Mouse (Mus musculus): ENCODE measurements around the gene Rest.

The Rest gene

GRCm38 (mm10) chr5:77309051-77309906, 44.0 kb downstream of the Rest start:
- peak in 1 of 2 experiments; percentile 39 for DNase-seq (ENCODE audit: low spot score in 2 of 2)

- peak; percentile 98 to 99 for DNase-seq (ENCODE audit: low spot score in 2 of 2)
These were observed 44.9 kb downstream of the Rest start, which contains the start of the genes Noa1 and Polr2b for GRCm38 (mm10) chr5:77309924-77310772. Gene Noa1 (minus strand): TSS chr5:77310084. Gene Polr2b (plus strand): TSS chr5:77310147.

DNA sequence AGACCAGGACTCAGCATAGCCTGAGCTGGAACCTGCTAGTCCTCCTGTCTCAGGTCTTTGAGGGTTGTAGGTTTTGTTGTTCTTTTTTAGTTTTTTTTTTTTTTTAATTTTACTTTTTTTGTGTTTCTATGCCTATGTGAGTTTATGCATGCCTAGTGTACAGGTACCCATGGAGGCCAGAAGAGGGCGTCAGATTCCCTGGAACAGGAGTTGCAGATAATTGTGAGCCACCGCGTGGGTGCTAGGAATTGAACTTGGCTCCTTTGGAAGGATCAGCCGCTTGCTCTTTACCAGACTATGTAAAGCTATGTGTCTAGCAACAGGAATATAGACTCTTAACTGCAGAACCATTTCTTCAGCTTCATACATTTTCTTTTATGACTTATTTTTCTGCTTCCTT, 48.9 kb downstream of the Rest start:
- no peak for DNase-seq (ENCODE audit: low spot score in 2 of 2)

- DNase-seq (ENCODE audit: low spot score in 2 of 2) = no peak
These were observed 49.7 kb downstream of the Rest start for GRCm38 (mm10) chr5:77314986-77315385.

DNA sequence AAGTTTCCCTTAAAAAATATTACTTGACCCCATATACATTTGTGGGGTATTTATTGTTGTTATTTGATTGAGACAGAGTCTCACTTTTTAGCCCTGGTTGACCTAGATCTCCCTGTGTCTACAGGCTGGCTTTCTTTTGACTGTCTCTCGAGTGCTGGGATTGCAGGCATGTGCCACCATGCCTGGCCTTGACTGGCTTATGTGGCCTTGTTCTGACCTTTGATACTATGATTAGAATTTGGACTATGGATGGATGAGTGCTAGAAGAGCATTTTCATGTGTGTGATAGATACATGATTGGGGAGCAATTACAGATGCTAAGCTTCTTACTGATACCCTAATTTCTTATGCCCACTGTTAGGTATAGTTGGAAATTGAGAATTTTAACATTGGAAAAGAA, 59.6 kb downstream of the Rest start:
- no peak for DNase-seq (ENCODE audit: low spot score in 2 of 2)

DNA sequence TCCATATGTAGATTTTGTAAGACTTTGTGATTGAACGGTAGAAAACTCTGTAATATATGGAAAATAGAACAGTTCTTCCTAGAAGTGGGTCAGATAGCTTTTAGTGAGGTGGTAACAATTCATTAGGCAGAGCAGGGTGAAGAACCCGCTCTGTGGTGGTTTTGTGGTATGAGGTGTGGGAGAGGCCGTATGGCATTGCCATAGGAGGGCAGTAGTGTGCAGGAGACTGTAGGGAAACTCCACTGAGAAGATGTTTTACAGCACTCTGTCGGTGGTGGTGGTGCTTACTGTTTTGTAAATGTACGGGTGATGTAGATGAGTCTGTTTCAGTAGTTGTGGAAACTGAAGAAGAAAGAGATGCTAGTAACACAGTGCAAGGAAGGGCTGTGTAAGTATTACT, 64.9 kb downstream of the Rest start:
- DNase-seq (ENCODE audit: low spot score in 2 of 2) = no peak

Measured in urinary bladder, adult 18-20 months (tissue).